Mouse (Mus musculus) activated CD4-positive, CD25-positive, alpha-beta regulatory T cell (primary cell): ENCODE results near the gene Acat2. TPM values are rescaled to one million over a fixed set of nuclear protein-coding genes. Genes with fewer than 3 reads are reported as not detected.

Source experiments
- polyA plus RNA-seq, 2 experiments: library from polyadenylated mRNA; unstranded; fragments of 100-300 nt; shearing (Covaris generic); gene quantifications; one replicate each; pipeline ENCODE4 v1.2.1; 2017

The Acat2 gene
- polyA plus RNA-seq, result 10 to 100 TPM; 33.7 to 49.3 TPM

GRCm38 (mm10) chr17:12960331-12960873 is at the start of gene Acat2:
Acat2 (minus strand) TSS chr17:12960747.

GRCm38 (mm10) chr17:13006546-13006945 is 46.0 kb upstream of the Acat2 start, which contains the start of gene Sod2:
Sod2 (plus strand) TSS chr17:13006846.

GRCm38 (mm10) chr17:12994069-12994468 is 33.5 kb upstream of the Acat2 start, which contains the start of gene Wtap:
Wtap (minus strand) TSS chr17:12994169.

DNA sequence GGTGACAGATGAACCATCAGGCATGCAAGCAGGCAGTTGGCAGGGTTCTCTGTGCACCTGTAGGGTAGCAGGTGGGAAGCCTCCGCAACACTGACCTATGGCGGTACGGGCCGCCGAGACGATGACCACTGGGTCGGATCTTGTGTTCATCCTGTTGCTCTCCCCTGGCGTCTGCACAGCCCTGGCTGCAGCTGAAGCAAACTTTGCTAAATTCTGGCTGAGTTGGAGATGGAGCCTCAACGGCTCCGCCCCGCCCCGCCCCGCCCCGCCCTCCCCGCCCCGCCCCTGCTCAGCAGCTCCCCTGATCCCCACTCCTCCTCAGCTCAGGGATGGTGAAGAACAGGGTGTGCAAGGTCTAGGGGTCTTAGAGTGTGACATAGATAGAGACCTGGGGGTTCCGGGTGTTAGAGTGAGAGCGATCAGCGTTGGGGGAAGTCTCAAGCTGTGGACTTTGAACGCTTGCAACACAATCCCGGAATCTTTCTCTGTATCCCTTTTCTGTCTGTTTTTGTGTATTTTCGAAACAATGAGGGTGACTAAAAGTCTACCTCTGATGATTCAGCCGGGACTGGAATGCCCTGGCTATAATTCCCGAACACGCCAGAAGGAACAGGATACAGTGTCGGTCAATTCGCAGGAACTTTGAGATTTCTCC is 20.3 kb downstream of the Acat2 start, which contains the start of gene Acat3:
Gene Acat3, minus strand, starts transcription at position 450 of the 655 bp plus-strand sequence.

GRCm38 (mm10) chr17:12915881-12916583 is 44.5 kb downstream of the Acat2 start, which contains the start of gene Mrpl18:
Mrpl18 (minus strand) TSS chr17:12916345.

DNA sequence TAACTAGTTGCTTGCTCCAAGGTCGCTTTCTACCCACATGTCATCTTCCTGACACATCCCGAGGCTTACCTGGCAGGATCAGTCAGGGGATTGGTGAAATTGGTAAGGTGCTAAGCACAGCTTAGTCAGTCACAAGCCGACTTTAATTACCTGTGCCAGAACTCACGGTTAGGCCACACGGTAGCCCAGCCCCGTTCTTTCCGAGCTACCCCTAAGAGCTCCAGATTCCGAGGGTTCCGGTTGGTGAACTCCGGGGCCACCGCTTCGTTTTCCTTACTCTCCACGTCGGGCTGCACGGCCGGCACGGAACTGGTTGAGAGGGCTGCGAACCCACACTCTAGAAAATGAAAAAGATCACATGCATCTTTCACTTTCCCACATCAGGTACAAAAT is 45.1 kb downstream of the Acat2 start, which contains the start of gene Tcp1:
Gene Tcp1, plus strand, starts transcription at position 214 of the 393 bp plus-strand sequence.

DNA sequence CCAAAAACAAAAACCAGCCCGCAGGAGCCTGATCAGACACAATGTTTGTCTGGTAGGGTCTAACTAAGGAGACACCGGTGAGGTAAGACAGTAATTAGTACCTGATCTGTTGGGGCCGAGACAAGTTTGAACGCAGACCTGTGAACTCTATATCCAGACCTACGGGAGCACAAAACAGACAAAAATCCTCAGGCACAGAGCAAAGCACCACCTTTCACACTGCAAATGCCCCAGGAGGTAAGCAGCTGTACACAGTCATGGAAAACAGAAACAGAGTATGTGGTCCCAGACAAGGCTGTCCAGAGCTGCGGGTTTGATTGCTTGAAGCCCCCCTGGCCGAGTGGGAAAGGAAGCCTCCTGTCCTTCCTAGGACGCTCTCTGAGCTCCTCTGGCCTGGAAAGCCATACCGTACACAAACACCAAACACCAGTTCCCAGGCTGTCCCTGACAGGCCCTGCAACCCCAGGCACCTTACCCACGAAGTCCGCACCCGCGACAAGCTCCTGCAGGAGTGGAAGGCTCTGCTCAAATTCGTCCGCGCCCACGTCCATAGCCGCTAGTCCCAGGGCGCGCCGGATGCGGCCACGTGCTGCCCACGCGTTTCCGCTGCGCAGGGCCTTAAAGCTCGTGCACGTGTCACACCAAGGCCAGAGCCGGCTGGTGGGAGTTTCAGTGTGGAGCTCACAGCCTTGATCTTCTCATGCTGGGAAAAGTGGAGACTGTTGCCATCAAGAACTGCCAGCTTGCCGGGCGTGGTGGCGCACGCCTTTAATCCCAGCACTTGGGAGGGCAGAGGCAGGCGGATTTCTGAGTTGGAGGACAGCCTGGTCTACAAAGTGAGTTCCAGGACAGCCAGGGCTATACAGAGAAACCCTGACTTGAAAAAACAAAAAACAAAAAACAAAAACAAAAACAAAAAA is 50.9 kb downstream of the Acat2 start, which contains the start of gene Pnldc1:
Gene Pnldc1, minus strand, starts transcription at position 870 of the 920 bp plus-strand sequence.

Other genes with a start within 250 kb of the Acat2 start
- gene Igf2r, start 191.1 kb downstream of the Acat2 start, polyA plus RNA-seq, result 10 to 100 TPM; 36.0 to 37.5 TPM
- gene Mas1, start 92.6 kb downstream of the Acat2 start, polyA plus RNA-seq, result not detected
- gene Mrgprh, start 84.7 kb downstream of the Acat2 start, polyA plus RNA-seq, result not detected
- under 1 TPM; 0.67 to 0.85 TPM for gene Pnldc1, start 50.5 kb downstream of the Acat2 start, polyA plus RNA-seq
- 100 to 1,000 TPM; 188 to 268 TPM for gene Tcp1, start 45.0 kb downstream of the Acat2 start, polyA plus RNA-seq
- gene Mrpl18, start 44.4 kb downstream of the Acat2 start, polyA plus RNA-seq, result 100 to 1,000 TPM; 145 to 152 TPM
- gene Acat3, start 20.1 kb downstream of the Acat2 start, polyA plus RNA-seq, result 1 to 10 TPM in 1 of 2 experiments, under 1 TPM in 1; 0.35 to 4.4 TPM
- 10 to 100 TPM; 87.4 to 88.3 TPM for gene Wtap, start 33.4 kb upstream of the Acat2 start, polyA plus RNA-seq
- 100 to 1,000 TPM; 107 to 120 TPM for gene Sod2, start 46.1 kb upstream of the Acat2 start, polyA plus RNA-seq
- gene Gpr31b, start 91.5 kb upstream of the Acat2 start, polyA plus RNA-seq, result not detected
- under 1 TPM in 1 of 2 experiments, not detected in 1; 0.64 TPM for gene Tcp10b, start 100.4 kb upstream of the Acat2 start, polyA plus RNA-seq
- under 1 TPM in 1 of 2 experiments, not detected in 1; 0.09 TPM for gene Unc93a, start 171.1 kb upstream of the Acat2 start, polyA plus RNA-seq